ENCODE assay signal across 19 mouse cellular contexts in the genomic region with DNA sequence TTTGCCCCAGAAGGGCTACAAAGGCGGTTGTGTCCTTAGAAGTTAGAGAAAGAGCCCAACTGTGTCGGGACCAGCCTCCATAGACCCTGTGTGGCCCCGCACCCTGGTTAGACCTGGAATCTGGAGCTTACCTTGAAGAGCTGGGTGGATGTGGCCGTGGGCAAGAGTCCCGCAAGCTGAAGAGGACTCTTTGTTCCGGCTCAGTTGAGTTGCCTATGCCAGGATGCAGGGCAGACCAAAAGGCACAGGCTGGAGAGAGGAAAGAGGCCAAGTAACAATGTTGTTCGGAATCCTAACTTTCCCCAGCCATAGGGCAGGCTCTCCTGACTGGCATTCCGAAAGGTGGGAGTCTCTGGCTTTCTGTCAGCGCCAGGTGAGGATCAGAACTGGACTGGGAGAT. TPM values are rescaled to one million over a fixed set of nuclear protein-coding genes. Genes with fewer than 3 reads are reported as not detected.
DNase-seq lines count a peak whose midpoint lies in the region; ATAC-seq and TF ChIP-seq lines count a peak whose summit lies in the region.
"Had no signal": no experiment of that assay in that cellular context is flagged by ENCODE, and none has a peak within 500 bp of the region (broad histone marks: within the 10 kb centered on the region; RNA-seq: fewer than 3 reads in every experiment).

No protein-coding gene starts in this region.

- 0 out of 2 replicates have a peak overlapping the region, but pooled peaks have one; percentile 13 for H3K9ac ChIP-seq in hindbrain, postnatal 0 days (replicated peaks; ENCODE audit: low read length)
- H3K9ac ChIP-seq in hindbrain, embryonic 11.5 days (ENCODE audit: low read depth, low read length) = no peak overlapping the region
- H3K9ac ChIP-seq in midbrain, embryonic 13.5 days (replicated peaks) = peak overlapping the region; percentile 8; the same call in 1 of the 2 replicates
- H3K9ac ChIP-seq: heart, embryonic 15.5 days; hindbrain, embryonic 15.5 days; limb, embryonic 15.5 days; stomach, embryonic 15.5 days had no signal

- no peaks in the 10 kb centered on the region for H3K9me3 ChIP-seq in hindbrain, postnatal 0 days (ENCODE audit: low read length)
- H3K9me3 ChIP-seq in hindbrain, embryonic 11.5 days (ENCODE audit: control insufficient read depth, low read length) = no peaks in the 10 kb centered on the region
- H3K9me3 ChIP-seq in midbrain, embryonic 13.5 days = no peaks in the 10 kb centered on the region
- H3K9me3 ChIP-seq: heart, embryonic 15.5 days; hindbrain, embryonic 15.5 days; limb, embryonic 15.5 days; stomach, embryonic 15.5 days had no signal

- no peak overlapping the region; the same call in 1 of the 2 replicates for H3K4me2 ChIP-seq in hindbrain, postnatal 0 days (ENCODE audit: low read depth, low read length)
- no peak overlapping the region for H3K4me2 ChIP-seq in hindbrain, embryonic 11.5 days (replicated peaks; ENCODE audit: low read depth, low read length)
- peak overlapping the region; percentile 96 for H3K4me2 ChIP-seq in midbrain, embryonic 13.5 days (replicated peaks)
- H3K4me2 ChIP-seq: heart, embryonic 15.5 days; limb, embryonic 15.5 days; stomach, embryonic 15.5 days had no signal

- TF ChIP-seq CTCF in cerebellum, adult 2 months (IDR thresholded peaks at IDR 0.05; ENCODE audit: borderline replicate concordance, insufficient read depth, low read depth, low read length) = no peak
- no peak for TF ChIP-seq CTCF in hindbrain, postnatal 0 days (IDR thresholded peaks at IDR 0.05; ENCODE audit: low read depth)

- H3K27me3 ChIP-seq in cerebellum, adult 2 months (ENCODE audit: control insufficient read depth, insufficient read depth, low read length) = no peaks in the 10 kb centered on the region
- H3K27me3 ChIP-seq in hindbrain, postnatal 0 days (ENCODE audit: insufficient read depth, low read length) = no peaks in the 10 kb centered on the region
- H3K27me3 ChIP-seq in hindbrain, embryonic 11.5 days (ENCODE audit: control insufficient read depth, insufficient read depth, low read length) = no peaks in the 10 kb centered on the region
- H3K27me3 ChIP-seq in midbrain, embryonic 13.5 days = no peaks in the 10 kb centered on the region
- H3K27me3 ChIP-seq: heart, embryonic 15.5 days; hindbrain, embryonic 15.5 days; limb, embryonic 15.5 days; stomach, embryonic 15.5 days had no signal

- ATAC-seq in hindbrain, postnatal 0 days = no peak
- no peak for ATAC-seq in hindbrain, embryonic 11.5 days (ENCODE audit: low FRiP score)
- ATAC-seq in midbrain, embryonic 13.5 days = no peak

- H3K36me3 ChIP-seq in hindbrain, postnatal 0 days (ENCODE audit: insufficient read depth, low read length) = peaks cover 16% of the 10 kb centered on the region
- no peaks in the 10 kb centered on the region; the same call in 1 of the 2 replicates for H3K36me3 ChIP-seq in hindbrain, embryonic 11.5 days (ENCODE audit: control insufficient read depth, insufficient read depth, low read length)
- peaks cover 33% of the 10 kb centered on the region for H3K36me3 ChIP-seq in midbrain, embryonic 13.5 days
- H3K36me3 ChIP-seq: stomach, embryonic 15.5 days had no signal

- no peak for TF ChIP-seq POLR2A in cerebellum, adult 2 months (IDR thresholded peaks at IDR 0.05; ENCODE audit: borderline replicate concordance, insufficient read depth, low read length)

- peak overlapping the region; percentile 31 for H3K4me3 ChIP-seq in cerebellum, adult 2 months (replicated peaks; ENCODE audit: insufficient read depth, low read depth, low read length)
- no peak overlapping the region for H3K4me3 ChIP-seq in hindbrain, postnatal 0 days (ENCODE audit: low read length)
- no peak overlapping the region for H3K4me3 ChIP-seq in hindbrain, embryonic 11.5 days (ENCODE audit: low read depth, low read length)
- no peak overlapping the region for H3K4me3 ChIP-seq in midbrain, embryonic 13.5 days (replicated peaks)
- H3K4me3 ChIP-seq: heart, embryonic 15.5 days; hindbrain, embryonic 15.5 days; left cerebral cortex, adult 2 months; limb, embryonic 15.5 days; stomach, embryonic 15.5 days had no signal

- peak overlapping the region; percentile 54 for H3K27ac ChIP-seq in cerebellum, adult 2 months (ENCODE audit: insufficient read depth, low read length)
- no peak overlapping the region for H3K27ac ChIP-seq in hindbrain, postnatal 0 days
- no peak overlapping the region for H3K27ac ChIP-seq in hindbrain, embryonic 11.5 days (ENCODE audit: low read depth, low read length)
- no peak overlapping the region for H3K27ac ChIP-seq in midbrain, embryonic 13.5 days
- H3K27ac ChIP-seq: heart, embryonic 15.5 days; hindbrain, embryonic 15.5 days; left cerebral cortex, adult 2 months; limb, embryonic 15.5 days; macrophage; stomach, embryonic 15.5 days had no signal

- 29% methylated on average over 9 of the region's 9 CpGs for WGBS in cerebellum, adult 2 months
- 72% methylated on average over 9 of the region's 9 CpGs for WGBS in hindbrain, postnatal 0 days
- 89% methylated on average over 9 of the region's 9 CpGs for WGBS in hindbrain, embryonic 11.5 days
- 87% methylated on average over 9 of the region's 9 CpGs for WGBS in midbrain, embryonic 13.5 days

- H3K4me1 ChIP-seq in cerebellum, adult 2 months (ENCODE audit: control insufficient read depth, insufficient read depth, low read length) = peaks cover 62% of the 10 kb centered on the region
- H3K4me1 ChIP-seq in hindbrain, postnatal 0 days (ENCODE audit: insufficient read depth, low read length) = peaks cover 52% of the 10 kb centered on the region
- H3K4me1 ChIP-seq in hindbrain, embryonic 11.5 days (replicated peaks; ENCODE audit: control insufficient read depth, insufficient read depth, low read length) = peaks cover 12% of the 10 kb centered on the region; the same call in 1 of the 2 replicates
- peaks cover 73% of the 10 kb centered on the region for H3K4me1 ChIP-seq in midbrain, embryonic 13.5 days (replicated peaks)

- peak; percentile 64 to 67 for DNase-seq in cerebellum, adult 2 months
- no peak for DNase-seq in cerebellum, postnatal 4 days (ENCODE audit: low spot score in 2 of 2)
- DNase-seq in hindbrain, postnatal 0 days (ENCODE audit: low spot score) = no peak
- DNase-seq in hindbrain, embryonic 11.5 days (ENCODE audit: low spot score) = no peak
- peak; percentile 79 for DNase-seq in cerebellum, adult 9-11 months
- DNase-seq in spleen, adult 18-20 months = no peak
- DNase-seq in adrenal gland, adult 18-20 months (ENCODE audit: low spot score in 2 of 2) = no peak
- DNase-seq: adrenal gland, postnatal 25 days; kidney, adult 9 months; lung, adult 18-20 months; right cerebral cortex, adult 18-20 months; thymus, postnatal 14 days had no signal

RNA-seq across cellular contexts. Expression of gene Gpsm1, which starts 3.8 kb away (rescaled TPM):
- 126 and 137 TPM in 2 replicates for polyA plus RNA-seq in cerebellum, adult 2 months (2012; rRNA removed)
- 310 and 330 TPM in 2 replicates for total RNA-seq in hindbrain, postnatal 0 days (2014; rRNA removed)
- 147 and 155 TPM in 2 replicates for polyA plus RNA-seq in hindbrain, postnatal 0 days (2015; fragmentation: Nextera tagmentation; extraction: Ambion mirVana)
- 46.9 and 48.5 TPM in 2 replicates for polyA plus RNA-seq in hindbrain, embryonic 11.5 days (2014; fragmentation: Nextera tagmentation; extraction: Ambion mirVana)
- 147 and 162 TPM in 2 replicates for polyA plus RNA-seq in midbrain, embryonic 13.5 days (2015; fragmentation: Nextera tagmentation; extraction: Ambion mirVana)
- 10 to 100 TPM; 10.7 to 14.0 TPM for total RNA-seq in adrenal gland, adult 18-20 months (2021)

RNA-seq across cellular contexts. Expression of gene Ccdc187, which starts 24.8 kb away (rescaled TPM):
- 2.7 and 3.0 TPM in 2 replicates for polyA plus RNA-seq in cerebellum, adult 2 months (2012; rRNA removed)
- total RNA-seq in hindbrain, postnatal 0 days (2014; rRNA removed) = 1.3 and 2.7 TPM in 2 replicates
- polyA plus RNA-seq in hindbrain, postnatal 0 days (2015; fragmentation: Nextera tagmentation; extraction: Ambion mirVana) = 0.18 TPM in 2 replicates
- polyA plus RNA-seq in hindbrain, embryonic 11.5 days (2014; fragmentation: Nextera tagmentation; extraction: Ambion mirVana) = 0.07 and 0.19 TPM in 2 replicates
- polyA plus RNA-seq in midbrain, embryonic 13.5 days (2015; fragmentation: Nextera tagmentation; extraction: Ambion mirVana) = 0.17 and 0.23 TPM in 2 replicates
- total RNA-seq in adrenal gland, adult 18-20 months (2021) = under 1 TPM; 0.50 to 0.74 TPM
- polyA plus RNA-seq: macrophage had no signal

RNA-seq across cellular contexts. Expression of gene Dnlz, which starts 32.8 kb away (rescaled TPM):
- polyA plus RNA-seq in cerebellum, adult 2 months (2012; rRNA removed) = 32.6 and 34.9 TPM in 2 replicates
- 38.2 and 38.5 TPM in 2 replicates for total RNA-seq in hindbrain, postnatal 0 days (2014; rRNA removed)
- polyA plus RNA-seq in hindbrain, postnatal 0 days (2015; fragmentation: Nextera tagmentation; extraction: Ambion mirVana) = 25.6 and 28.2 TPM in 2 replicates
- polyA plus RNA-seq in hindbrain, embryonic 11.5 days (2014; fragmentation: Nextera tagmentation; extraction: Ambion mirVana) = 27.3 and 29.6 TPM in 2 replicates
- polyA plus RNA-seq in midbrain, embryonic 13.5 days (2015; fragmentation: Nextera tagmentation; extraction: Ambion mirVana) = 28.1 and 30.6 TPM in 2 replicates
- total RNA-seq in adrenal gland, adult 18-20 months (2021) = 10 to 100 TPM; 21.4 to 27.0 TPM

RNA-seq across cellular contexts. Expression of gene Card9, which starts 41.6 kb away (rescaled TPM):
- polyA plus RNA-seq in cerebellum, adult 2 months (2012; rRNA removed) = 5.7 and 6.2 TPM in 2 replicates
- total RNA-seq in hindbrain, postnatal 0 days (2014; rRNA removed) = 2.0 and 24.2 TPM in 2 replicates
- 1.5 and 1.6 TPM in 2 replicates for polyA plus RNA-seq in hindbrain, postnatal 0 days (2015; fragmentation: Nextera tagmentation; extraction: Ambion mirVana)
- polyA plus RNA-seq in hindbrain, embryonic 11.5 days (2014; fragmentation: Nextera tagmentation; extraction: Ambion mirVana) = 0.21 and 0.36 TPM in 2 replicates
- polyA plus RNA-seq in midbrain, embryonic 13.5 days (2015; fragmentation: Nextera tagmentation; extraction: Ambion mirVana) = 1.4 and 2.3 TPM in 2 replicates
- 1 to 10 TPM; 1.9 to 2.0 TPM for total RNA-seq in adrenal gland, adult 18-20 months (2021)

Comparison
In these comparisons a context has a peak if more than half of its experiments do, and no peak if none do; other contexts are left out.
1. DNase-seq: peak in cerebellum, adult 2 months (2 of 2) and cerebellum, adult 9-11 months (single experiment); none in cerebellum, postnatal 4 days (0 of 2), hindbrain, postnatal 0 days (single experiment), hindbrain, embryonic 11.5 days (single experiment), spleen, adult 18-20 months (0 of 2) and adrenal gland, adult 18-20 months (0 of 2).